Mouse (Mus musculus): ENCODE results near the gene Kcnj9. TPM values are rescaled to one million over a fixed set of nuclear protein-coding genes. Genes with fewer than 3 reads are reported as not detected.
A peak's percentile ranks its signal among the peaks of the same experiment; 100 is the strongest.

The Kcnj9 gene
- 0.14 and 0.28 TPM in 2 replicates for polyA plus RNA-seq (2015; fragmentation: Nextera tagmentation; extraction: Ambion mirVana)

DNA sequence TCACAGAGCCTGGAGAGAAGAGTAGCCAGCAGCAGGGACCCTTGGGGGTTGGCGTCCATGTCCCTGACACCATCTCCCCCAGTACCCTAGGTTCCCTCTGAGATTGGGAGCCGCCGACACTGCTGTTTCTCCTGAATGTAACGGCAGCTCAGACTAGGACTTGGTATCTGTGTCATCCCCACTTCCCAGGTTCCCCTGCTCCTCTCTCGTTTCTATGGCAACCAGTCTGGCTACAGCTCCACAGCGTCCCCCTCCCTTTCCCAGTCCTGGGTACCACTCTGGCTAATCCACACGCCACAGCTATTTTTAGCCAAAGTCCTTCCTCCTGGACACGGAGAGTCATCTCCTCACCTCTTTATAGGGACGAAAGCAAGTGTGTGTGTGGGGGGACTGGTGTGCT is at the start of gene Kcnj9:
Kcnj9 (minus strand) TSS at position 188 of the 400 bp plus-strand sequence.
- WGBS = 26% methylated on average over 9 of the region's 9 CpGs

DNA sequence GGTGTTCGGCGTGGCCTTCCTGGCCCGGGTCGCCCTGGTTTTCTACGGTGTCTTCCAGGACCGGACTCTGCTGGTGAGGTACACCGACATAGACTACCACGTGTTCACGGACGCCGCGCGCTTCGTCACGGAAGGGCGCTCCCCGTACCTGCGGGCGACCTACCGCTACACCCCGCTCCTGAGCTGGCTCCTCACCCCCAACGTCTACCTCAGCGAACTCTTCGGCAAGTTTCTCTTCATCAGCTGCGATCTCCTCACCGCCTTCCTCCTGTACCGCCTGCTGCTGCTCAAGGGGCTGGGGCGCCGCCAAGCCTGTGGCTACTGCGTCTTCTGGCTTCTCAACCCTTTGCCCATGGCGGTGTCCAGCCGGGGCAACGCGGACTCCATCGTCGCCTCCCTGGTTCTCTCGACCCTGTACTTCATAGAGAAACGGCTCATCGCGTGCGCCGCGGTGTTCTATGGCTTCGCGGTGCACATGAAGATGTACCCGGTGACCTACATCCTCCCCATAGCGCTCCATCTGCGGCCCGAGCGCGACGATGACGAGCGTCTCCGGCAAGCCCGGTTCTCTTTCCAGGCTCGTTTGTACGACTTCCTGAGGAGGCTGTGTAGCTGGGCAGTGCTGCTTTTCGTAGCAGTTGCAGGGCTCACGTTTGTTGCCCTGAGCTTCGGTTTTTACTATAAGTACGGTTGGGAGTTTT is 47.8 kb upstream of the Kcnj9 start:
- Histone ChIP-seq H3K4me2 (replicated peaks) (peak overlapping the region; percentile 96), H3K4me3 (replicated peaks) (peak overlapping the region; percentile 98), H3K9me3 (replicated peaks) (no peaks in the 10 kb centered on the region), H3K9ac (peak overlapping the region; percentile 65), H3K27me3 (no peaks in the 10 kb centered on the region), H3K4me1 (peaks cover 13% of the 10 kb centered on the region), H3K36me3 (peaks cover 18% of the 10 kb centered on the region), H3K27ac (replicated peaks) (peak overlapping the region; percentile 79; the same call in 1 of the 2 replicates)
- ATAC-seq (ENCODE audit: insufficient number of reproducible peaks, low FRiP score, low TSS enrichment, low read depth) = no peak
- 2% methylated on average over 62 of the region's 62 CpGs for WGBS

More for the DNA sequence above, at the start of gene Kcnj9:
- Histone ChIP-seq H3K9ac (no peak within 1 kb of the TSS), H3K4me1 (peaks cover 11% of the 10 kb centered on the region), H3K36me3 (no peaks in the 10 kb centered on the region), H3K4me3 (replicated peaks) (no peak within 1 kb of the TSS), H3K9me3 (replicated peaks) (no peaks in the 10 kb centered on the region), H3K27ac (replicated peaks) (no peak within 1 kb of the TSS), H3K4me2 (replicated peaks) (no peak within 1 kb of the TSS), H3K27me3 (peaks cover 75% of the 10 kb centered on the region)
- no peak for ATAC-seq (ENCODE audit: insufficient number of reproducible peaks, low FRiP score, low TSS enrichment, low read depth)

DNA sequence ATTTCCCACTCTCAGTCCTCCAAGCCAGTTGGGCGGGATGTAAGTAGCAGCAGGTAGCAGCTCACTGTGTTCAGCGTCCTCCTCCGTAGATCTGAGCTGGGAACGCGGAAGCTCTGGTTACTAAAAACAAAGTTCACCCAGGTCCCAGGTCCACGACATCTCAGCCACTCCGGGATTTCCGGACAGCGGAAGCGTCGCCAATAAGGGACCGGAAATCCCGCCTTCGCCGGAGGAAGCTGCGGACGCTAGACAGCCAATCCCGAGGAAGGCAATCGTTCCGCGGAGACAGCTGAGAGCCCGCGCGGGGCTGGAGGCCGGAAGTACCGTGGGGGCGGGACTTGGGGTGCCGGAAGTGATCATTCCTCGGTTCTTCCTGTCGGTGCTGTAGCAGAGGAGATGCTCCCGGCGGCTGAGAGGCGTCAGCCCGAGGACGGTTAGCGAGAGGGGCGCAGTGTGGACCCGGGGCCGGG is 47.1 kb upstream of the Kcnj9 start, which contains the start of gene Pigm:
Pigm (plus strand) TSS at position 349 of the 470 bp plus-strand sequence.
- Histone ChIP-seq H3K4me3 (replicated peaks) (peak within 1 kb of the TSS; percentile 98), H3K4me1 (peaks cover 13% of the 10 kb centered on the region), H3K9me3 (replicated peaks) (no peaks in the 10 kb centered on the region), H3K27ac (replicated peaks) (peak within 1 kb of the TSS; percentile 86), H3K4me2 (replicated peaks) (peak within 1 kb of the TSS; percentile 96), H3K9ac (peak within 1 kb of the TSS; percentile 65), H3K27me3 (no peaks in the 10 kb centered on the region), H3K36me3 (peaks cover 12% of the 10 kb centered on the region)
- ATAC-seq (ENCODE audit: insufficient number of reproducible peaks, low FRiP score, low TSS enrichment, low read depth) = peak; percentile 97
- WGBS = 0% methylated on average over 39 of the region's 39 CpGs

DNA sequence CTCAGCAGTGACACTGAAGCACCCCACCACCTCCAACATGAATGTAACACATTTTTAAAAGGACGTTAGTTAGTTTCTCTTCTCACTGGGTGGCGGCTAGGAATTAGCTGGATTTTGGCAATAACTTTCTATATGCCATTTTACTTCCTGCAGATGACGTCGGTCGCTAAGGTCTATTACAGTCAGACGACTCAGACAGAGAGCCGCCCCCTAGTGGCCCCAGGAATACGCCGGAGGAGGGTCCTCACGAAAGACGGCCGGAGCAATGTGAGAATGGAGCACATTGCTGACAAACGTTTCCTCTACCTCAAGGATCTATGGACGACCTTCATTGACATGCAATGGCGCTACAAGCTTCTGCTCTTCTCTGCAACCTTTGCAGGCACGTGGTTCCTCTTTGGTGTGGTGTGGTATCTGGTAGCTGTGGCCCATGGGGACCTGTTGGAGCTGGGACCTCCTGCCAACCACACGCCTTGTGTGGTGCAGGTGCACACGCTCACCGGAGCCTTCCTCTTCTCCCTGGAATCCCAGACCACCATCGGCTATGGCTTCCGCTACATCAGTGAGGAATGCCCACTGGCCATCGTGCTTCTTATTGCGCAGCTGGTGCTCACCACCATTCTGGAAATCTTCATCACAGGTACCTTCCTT is 39.8 kb upstream of the Kcnj9 start:
- Histone ChIP-seq H3K4me2 (replicated peaks) (peak overlapping the region; percentile 34; the same call in 1 of the 2 replicates), H3K4me1 (0 out of 2 replicates have a peak, but pooled peaks cover 4% of the 10 kb centered on the region), H3K9ac (no peak overlapping the region), H3K36me3 (no peaks in the 10 kb centered on the region), H3K27me3 (0 out of 2 replicates have a peak, but pooled peaks cover 3% of the 10 kb centered on the region), H3K9me3 (replicated peaks) (no peaks in the 10 kb centered on the region), H3K27ac (replicated peaks) (no peak overlapping the region), H3K4me3 (replicated peaks) (no peak overlapping the region)
- no peak for ATAC-seq (ENCODE audit: insufficient number of reproducible peaks, low FRiP score, low TSS enrichment, low read depth)
- 29% methylated on average over 23 of the region's 23 CpGs for WGBS

DNA sequence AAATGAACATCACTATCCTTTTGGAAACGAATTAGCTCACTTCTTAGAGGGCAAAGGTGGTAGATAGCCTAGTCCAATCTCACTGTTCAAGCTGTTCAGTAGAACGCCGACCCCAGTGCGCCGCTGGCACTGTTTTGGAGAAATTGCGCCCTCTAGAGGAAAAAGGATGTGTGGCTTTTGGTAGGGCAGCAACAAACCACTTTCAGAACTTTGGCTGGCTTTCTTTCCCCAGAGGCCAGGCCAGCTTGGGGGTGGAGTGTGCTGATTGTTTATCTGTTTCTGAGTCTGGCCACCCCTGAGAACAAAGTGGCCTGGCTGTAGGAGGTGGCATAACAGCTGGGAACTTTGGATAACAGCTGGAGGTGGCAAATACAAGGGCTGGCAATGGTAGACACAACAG is 35.6 kb upstream of the Kcnj9 start:
- ATAC-seq (ENCODE audit: insufficient number of reproducible peaks, low FRiP score, low TSS enrichment, low read depth) = no peak
- no peak overlapping the region for H3K4me2 ChIP-seq (replicated peaks)
- no peak overlapping the region for H3K27ac ChIP-seq (replicated peaks)
- H3K9me3 ChIP-seq (replicated peaks) = no peaks in the 10 kb centered on the region
- no peaks in the 10 kb centered on the region for H3K36me3 ChIP-seq
- 0 out of 2 replicates have a peak, but pooled peaks cover 3% of the 10 kb centered on the region for H3K27me3 ChIP-seq
- no peak overlapping the region for H3K9ac ChIP-seq
- H3K4me1 ChIP-seq = 0 out of 2 replicates have a peak, but pooled peaks cover 4% of the 10 kb centered on the region
- 10% methylated on average over 6 of the region's 6 CpGs for WGBS
- no peak overlapping the region for H3K4me3 ChIP-seq (replicated peaks)

DNA sequence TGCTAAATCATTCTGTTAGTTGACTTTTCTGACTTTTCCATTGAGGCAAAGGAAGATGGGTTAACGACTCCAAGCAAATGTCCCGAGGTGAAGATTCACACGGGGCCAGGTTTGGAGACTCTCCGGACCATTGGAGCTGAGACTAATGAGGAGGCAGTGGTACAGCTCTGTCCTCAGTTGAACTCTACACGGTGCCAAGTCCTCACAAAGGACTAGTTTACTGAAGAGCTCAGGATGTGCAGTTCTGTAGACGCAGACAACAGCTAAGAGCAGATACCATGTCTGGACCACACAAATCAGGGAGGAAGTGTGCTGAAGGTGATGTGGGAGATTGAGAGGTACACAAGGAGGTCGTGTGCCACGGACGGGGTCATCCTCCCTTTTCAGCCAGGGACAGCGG is 29.2 kb upstream of the Kcnj9 start:
- Histone ChIP-seq H3K4me3 (replicated peaks) (no peak overlapping the region), H3K4me1 (no peaks in the 10 kb centered on the region), H3K9me3 (replicated peaks) (no peaks in the 10 kb centered on the region), H3K36me3 (no peaks in the 10 kb centered on the region), H3K9ac (no peak overlapping the region), H3K27me3 (peaks cover 3% of the 10 kb centered on the region; the same call in 1 of the 2 replicates), H3K4me2 (replicated peaks) (no peak overlapping the region), H3K27ac (replicated peaks) (no peak overlapping the region)
- ATAC-seq (ENCODE audit: insufficient number of reproducible peaks, low FRiP score, low TSS enrichment, low read depth) = no peak
- 80% methylated on average over 10 of the region's 10 CpGs for WGBS

DNA sequence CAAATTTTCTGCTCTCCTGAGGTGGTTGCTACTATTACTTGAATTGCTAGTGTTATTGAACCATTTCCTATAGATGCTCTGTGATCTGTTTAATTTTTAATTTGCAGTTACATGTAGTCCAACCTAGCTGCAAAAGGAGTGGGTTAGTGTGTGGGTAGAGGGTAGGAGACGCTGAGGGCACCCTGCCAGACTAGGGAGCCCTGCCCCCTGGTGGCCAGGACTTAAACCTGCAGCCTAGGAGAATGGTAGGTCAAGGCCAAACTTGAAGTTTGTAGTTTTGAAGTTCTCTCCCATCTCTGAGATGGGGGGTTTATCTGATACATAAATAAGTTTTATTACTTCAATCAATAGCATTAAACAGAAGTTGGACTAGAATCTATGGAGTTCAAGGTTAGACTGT is 28.4 kb upstream of the Kcnj9 start:
- no peak overlapping the region for H3K4me2 ChIP-seq (replicated peaks)
- ATAC-seq (ENCODE audit: insufficient number of reproducible peaks, low FRiP score, low TSS enrichment, low read depth) = no peak
- H3K27me3 ChIP-seq = peaks cover 6% of the 10 kb centered on the region; the same call in 1 of the 2 replicates
- no peaks in the 10 kb centered on the region for H3K4me1 ChIP-seq
- no peak overlapping the region for H3K27ac ChIP-seq (replicated peaks)
- H3K4me3 ChIP-seq (replicated peaks) = no peak overlapping the region
- H3K9ac ChIP-seq = no peak overlapping the region
- 0% methylated on average over 1 of the region's 1 CpGs for WGBS
- no peaks in the 10 kb centered on the region for H3K36me3 ChIP-seq
- H3K9me3 ChIP-seq (replicated peaks) = no peaks in the 10 kb centered on the region

DNA sequence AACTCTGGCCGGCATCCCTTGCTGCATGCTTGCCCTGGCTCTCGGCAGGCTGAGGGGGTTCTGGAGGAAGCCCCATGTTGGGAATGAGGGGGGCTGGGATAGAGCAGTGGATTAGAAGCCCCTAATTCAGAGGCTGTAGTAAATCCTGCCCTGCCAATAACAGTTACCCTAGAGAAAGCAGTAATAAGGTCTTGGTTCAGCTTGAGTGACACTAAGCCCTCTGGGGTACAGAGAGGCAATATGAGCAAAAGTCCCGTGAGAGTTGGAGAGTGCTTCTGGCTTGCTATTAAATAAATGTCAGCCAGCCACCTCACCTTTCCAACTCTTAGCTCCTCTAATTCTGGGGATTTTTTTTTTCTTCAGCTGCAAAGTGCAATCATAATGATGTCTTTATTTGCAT is 26.2 kb upstream of the Kcnj9 start:
- 22% methylated on average over 3 of the region's 3 CpGs for WGBS
- no peaks in the 10 kb centered on the region for H3K9me3 ChIP-seq (replicated peaks)
- no peak overlapping the region for H3K27ac ChIP-seq (replicated peaks)
- H3K27me3 ChIP-seq = peaks cover 22% of the 10 kb centered on the region
- no peak overlapping the region for H3K9ac ChIP-seq
- no peaks in the 10 kb centered on the region for H3K36me3 ChIP-seq
- no peak overlapping the region for H3K4me3 ChIP-seq (replicated peaks)
- H3K4me2 ChIP-seq (replicated peaks) = no peak overlapping the region
- ATAC-seq (ENCODE audit: insufficient number of reproducible peaks, low FRiP score, low TSS enrichment, low read depth) = no peak
- peaks cover 5% of the 10 kb centered on the region for H3K4me1 ChIP-seq

DNA sequence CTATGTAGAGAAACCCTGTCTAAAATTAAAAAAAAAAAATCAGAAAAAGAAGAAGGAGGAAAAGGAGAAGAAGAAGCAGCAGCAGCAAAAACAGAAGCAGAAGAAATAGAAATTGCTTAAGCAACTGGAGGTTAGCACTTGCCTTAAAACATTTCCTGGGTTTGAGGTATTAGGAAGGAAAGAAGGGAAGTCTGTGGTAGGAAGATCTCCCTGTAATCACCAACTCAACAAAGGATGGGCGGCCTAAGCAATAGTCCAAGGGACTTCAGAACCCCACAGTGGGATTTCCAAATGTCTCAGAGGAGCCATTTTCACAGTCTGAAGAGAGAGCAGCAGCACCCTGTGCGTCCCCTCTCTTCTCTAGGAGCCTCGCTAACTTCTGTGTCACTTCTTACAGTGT is 23.3 kb upstream of the Kcnj9 start:
- Histone ChIP-seq H3K4me2 (replicated peaks) (no peak overlapping the region), H3K4me1 (peaks cover 12% of the 10 kb centered on the region), H3K27me3 (peaks cover 30% of the 10 kb centered on the region), H3K9me3 (replicated peaks) (no peaks in the 10 kb centered on the region), H3K36me3 (no peaks in the 10 kb centered on the region), H3K9ac (no peak overlapping the region), H3K4me3 (replicated peaks) (no peak overlapping the region), H3K27ac (replicated peaks) (no peak overlapping the region)
- ATAC-seq (ENCODE audit: insufficient number of reproducible peaks, low FRiP score, low TSS enrichment, low read depth) = no peak
- WGBS = 81% methylated on average over 3 of the region's 3 CpGs

DNA sequence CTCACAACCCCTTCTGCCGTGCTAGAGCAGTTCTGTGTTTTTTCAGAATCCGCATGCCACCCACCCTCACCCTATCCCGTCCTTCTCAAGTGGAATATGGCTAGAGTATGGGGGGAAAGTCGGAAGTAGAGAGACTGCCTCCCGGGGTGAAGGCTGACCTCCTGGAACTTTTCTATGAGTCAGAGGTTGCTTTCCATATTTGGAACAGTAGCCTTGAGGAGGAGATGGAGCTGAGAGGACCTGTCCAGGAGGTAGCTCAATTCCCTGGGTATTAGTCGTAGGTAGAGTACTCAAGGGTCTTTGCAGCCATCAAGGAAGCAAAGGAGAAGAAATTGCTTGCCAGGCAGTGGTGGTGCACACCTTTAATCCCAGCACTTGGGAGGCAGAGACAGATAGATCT is 22.9 kb upstream of the Kcnj9 start:
- peaks cover 12% of the 10 kb centered on the region for H3K4me1 ChIP-seq
- 72% methylated on average over 6 of the region's 6 CpGs for WGBS
- no peak overlapping the region for H3K4me3 ChIP-seq (replicated peaks)
- no peak overlapping the region for H3K4me2 ChIP-seq (replicated peaks)
- H3K27me3 ChIP-seq = peaks cover 30% of the 10 kb centered on the region
- no peaks in the 10 kb centered on the region for H3K36me3 ChIP-seq
- no peak overlapping the region for H3K9ac ChIP-seq
- no peaks in the 10 kb centered on the region for H3K9me3 ChIP-seq (replicated peaks)
- no peak overlapping the region for H3K27ac ChIP-seq (replicated peaks)
- ATAC-seq (ENCODE audit: insufficient number of reproducible peaks, low FRiP score, low TSS enrichment, low read depth) = no peak
